Mouse (Mus musculus): Measurements from ENCODE around the gene Dst. TPM values are rescaled to one million over a fixed set of nuclear protein-coding genes. Genes with fewer than 3 reads are reported as not detected.
A peak's percentile ranks its signal among the peaks of the same experiment; 100 is the strongest.
"Not testable (repeated sequence)": the region's sequence is repeated elsewhere in the genome, so short reads cannot be mapped to it uniquely, and the experiment has no call there.

Dst gene
- total RNA-seq, 2 experiments from 2014 or later, result 186 to 223 TPM

DNA sequence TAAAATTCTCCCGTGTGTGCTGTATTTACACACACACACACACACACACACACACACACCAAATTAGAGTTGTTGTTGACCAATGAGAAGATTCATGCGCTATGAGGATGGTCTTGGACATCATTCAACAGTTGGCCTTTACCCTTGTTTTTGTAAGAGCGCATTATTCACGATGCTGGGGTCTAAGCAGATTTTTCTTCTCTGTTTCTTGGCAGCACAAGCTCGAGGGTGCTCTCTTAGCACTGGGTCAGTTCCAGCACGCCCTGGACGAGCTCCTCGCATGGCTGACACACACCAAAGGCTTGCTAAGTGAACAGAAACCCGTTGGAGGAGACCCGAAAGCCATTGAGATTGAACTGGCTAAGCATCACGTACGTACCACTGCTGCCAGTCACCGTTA is 360.5 kb downstream of the Dst start:
- no peak for DNase-seq (ENCODE audit: extremely low spot score in 1 of 2, low spot score in 1 of 2)

DNA sequence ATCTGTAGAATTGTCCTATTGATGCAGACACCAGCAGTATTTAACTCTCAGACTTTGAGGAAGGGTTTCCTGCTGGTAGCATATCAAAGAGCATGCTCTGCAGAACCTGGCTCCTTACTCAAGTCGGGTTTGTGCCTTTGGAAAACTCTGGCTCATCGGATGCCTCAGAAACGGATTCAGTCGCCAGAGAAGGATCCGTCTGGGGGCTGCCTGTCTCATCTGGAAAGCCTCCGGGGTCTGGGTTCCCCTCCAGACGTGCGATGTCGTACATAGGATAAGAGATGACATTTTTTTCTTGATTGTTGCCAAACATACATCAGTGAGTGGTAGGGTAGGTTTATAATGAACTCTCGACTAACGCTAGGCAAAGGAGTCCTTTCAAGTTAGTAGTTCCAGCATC is 361.6 kb downstream of the Dst start:
- DNase-seq (ENCODE audit: extremely low spot score in 1 of 2, low spot score in 1 of 2), result no peak

DNA sequence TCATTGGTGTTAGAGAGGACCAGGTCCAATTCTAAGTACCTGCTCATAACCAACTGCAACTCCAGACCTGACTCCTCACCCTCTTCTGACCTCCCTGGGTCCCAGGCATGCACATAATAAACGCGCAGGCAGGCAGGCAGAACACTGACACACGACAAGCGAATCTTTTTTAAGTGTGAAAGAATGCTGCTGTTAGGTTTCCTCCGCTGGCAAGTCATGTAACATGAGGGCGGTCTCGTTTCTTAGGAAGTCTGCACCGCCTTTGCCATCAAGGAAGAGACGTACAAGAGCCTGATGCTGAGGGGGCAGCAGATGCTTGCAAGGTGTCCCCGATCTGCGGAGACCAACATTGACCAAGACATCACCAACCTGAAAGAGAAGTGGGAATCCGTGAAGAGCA is 365.9 kb downstream of the Dst start:
- DNase-seq (ENCODE audit: extremely low spot score in 1 of 2, low spot score in 1 of 2), result no peak

DNA sequence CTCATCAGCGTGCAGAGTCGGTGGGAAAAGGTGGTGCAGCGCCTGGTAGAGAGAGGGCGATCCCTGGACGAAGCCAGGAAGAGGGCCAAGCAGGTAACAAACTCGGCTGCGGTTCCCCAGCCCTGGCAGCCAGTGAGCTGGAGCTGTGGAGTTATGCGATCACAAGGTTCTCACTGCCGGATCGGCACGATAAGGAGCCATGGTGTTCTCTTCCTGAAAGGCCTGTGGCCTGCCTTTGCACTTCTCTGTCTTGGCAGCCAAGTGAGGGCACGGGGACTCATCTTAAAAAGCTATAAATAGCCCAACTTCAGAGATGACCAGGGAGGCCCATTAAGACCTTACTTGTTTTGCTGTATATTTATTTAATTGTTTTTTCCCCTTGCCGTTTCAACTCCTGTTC is 367.8 kb downstream of the Dst start:
- no peak for DNase-seq (ENCODE audit: extremely low spot score in 1 of 2, low spot score in 1 of 2)

DNA sequence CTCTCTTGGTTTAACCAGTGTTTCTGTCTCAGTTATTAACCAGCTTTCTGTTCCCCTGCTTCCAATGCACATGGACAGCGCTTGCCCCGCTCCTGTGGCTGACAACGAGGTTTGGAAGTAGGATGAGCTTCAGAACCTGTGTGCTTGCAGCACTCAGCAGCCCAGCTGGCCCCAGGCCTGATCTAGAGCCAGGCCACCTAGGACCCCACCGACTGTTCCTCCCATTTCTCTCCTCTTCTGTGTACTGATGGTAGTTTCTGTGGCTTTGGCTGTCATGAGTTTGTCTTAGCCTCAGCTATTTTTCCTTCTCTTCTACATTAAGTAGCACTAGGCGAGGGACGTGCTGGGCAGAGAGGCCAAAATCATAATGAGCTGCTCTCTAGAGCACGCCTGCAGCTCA is 368.7 kb downstream of the Dst start:
- no peak for DNase-seq (ENCODE audit: extremely low spot score in 1 of 2, low spot score in 1 of 2)

DNA sequence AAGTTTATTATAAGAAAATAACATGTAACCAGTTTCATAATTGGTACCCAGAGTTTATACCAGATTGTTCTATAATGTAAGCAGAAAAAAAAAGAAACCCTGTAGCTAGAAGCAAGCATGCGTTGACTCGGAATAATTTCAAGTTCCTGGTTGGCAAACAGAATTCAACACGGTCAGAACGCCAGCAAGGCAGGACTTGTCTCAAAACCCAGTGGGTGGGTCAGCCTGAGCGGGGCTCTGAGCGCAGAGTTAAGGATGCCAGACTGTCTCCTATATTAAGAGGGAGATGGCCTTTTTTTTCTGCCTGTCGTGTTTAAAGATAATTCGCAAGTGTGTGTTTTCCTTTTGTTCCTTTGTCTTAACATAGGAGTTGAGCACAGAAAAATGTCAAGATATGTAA is 369.2 kb downstream of the Dst start:
- no peak for DNase-seq (ENCODE audit: extremely low spot score in 1 of 2, low spot score in 1 of 2)

DNA sequence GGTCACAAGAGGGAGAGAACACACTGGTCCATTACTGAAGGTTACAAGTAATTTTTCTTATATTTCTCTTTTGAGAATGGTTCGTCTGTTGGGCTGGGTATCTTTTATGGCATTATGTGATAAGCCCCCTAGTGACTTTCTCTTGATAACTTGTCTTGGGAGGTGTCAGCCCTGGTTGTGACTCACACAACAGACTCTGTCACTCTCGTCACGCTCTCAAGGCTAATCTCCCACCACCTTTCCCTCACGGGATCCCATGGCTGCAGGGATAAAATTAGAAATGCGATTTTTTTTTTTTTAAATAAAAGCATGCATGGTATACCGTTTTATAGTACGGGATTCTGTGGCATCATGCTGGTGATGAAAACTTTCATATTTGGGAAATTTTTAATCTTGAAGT is 375.5 kb downstream of the Dst start:
- no peak for DNase-seq (ENCODE audit: extremely low spot score in 1 of 2, low spot score in 1 of 2)

DNA sequence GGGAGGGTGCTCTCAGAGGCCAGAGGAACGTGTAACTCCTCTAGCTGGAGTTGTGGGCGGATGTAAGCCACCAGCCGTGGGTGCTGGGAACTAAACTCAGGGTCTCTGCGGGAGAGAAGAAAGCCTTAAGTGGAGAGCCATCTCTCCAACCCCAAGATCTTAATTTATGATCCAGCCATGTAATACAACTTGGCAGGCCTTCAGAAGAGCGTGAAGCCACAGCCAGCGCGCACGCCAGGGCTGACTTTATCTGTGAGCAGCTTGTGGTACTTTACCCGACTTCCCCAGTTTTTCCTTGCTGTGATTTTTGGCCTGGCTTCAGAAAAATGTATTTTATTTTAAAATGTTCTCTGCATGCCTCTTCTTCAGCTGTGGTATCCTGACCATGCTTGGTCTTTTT is 377.0 kb downstream of the Dst start:
- no peak for DNase-seq (ENCODE audit: extremely low spot score in 1 of 2, low spot score in 1 of 2)

DNA sequence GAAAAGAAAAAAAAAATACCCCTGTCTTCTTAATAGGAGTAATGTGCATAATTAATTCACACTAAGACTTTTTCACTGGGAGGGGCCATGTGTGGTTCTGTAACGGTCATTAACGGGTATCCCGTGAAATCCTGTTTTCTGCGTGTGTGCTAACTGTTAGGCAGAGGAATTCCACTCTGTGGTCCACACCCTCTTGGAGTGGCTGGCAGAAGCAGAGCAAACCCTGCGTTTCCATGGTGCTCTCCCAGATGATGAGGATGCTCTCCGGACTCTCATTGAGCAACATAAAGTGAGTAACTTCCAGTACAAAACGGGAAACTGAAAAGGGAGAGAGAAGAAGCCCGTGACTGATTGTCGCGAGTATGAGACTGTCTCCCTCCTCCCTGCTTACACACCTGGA is 379.7 kb downstream of the Dst start:
- no peak for DNase-seq (ENCODE audit: extremely low spot score in 1 of 2, low spot score in 1 of 2)

DNA sequence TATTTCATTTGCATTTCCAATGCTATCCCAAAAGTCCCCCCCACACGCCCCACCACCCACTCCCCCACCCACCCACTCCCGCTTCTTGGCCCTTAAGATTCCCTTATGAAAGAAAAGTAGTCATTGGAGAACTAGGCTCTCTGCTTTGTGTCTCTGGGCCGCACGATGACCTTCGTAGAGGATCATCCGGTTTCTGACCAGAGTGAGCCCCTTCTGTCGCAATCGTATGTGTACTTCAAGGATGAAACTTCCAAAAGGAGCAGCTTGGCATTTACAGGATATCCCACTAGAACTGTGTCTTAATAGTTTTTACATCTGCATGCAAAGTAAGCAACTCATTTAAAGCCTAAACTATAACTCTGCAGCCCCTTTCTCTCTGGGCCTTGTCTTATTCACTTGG is 380.2 kb downstream of the Dst start:
- DNase-seq (ENCODE audit: extremely low spot score in 1 of 2, low spot score in 1 of 2), result no peak

DNA sequence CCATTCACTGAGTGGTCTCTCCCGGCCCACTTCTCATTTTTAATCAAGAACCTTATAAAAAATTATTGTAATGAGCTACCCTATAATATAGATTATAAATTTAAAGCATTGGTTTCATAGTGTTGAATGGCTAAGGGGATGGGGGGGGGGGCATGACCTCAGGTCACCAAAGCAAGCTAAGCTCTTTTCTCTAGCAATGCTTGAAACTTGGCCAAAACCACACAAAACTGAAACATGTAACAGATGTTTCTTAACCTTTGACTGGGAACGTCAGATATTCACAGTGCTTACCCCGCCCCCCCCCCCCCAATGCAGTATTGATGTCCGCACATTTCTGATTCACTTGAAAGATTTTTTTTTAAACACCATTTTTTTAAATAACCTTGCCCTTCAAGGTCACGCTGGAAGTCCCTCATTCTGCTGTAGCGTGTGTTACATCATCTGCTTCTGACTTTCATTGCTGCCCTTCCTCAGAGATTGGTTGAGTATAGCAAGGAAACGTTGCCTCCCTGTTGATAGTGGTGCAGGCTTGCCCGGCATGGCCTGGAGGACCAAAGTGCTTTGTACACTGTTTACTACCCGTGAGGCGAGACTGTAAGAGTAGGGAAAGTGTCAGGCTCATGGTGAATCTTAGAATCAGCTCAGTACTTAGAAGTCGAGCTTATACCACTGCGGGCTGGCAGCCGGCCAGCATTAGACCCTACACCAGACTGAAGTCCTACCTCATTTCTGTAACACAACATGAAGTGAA is 380.9 kb downstream of the Dst start:
- no peak for DNase-seq (ENCODE audit: extremely low spot score in 1 of 2, low spot score in 1 of 2)

DNA sequence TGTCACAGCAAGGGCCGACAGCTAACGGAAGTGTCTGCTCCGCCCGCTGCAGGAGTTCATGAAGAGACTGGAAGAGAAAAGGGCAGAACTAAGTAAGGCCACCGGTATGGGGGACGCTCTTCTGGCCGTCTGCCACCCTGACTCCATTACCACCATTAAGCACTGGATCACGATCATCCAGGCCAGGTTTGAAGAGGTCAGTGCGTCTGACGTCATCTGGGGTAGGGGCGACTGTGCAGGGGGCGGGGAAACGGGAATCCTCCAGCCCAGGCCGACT is 381.4 kb downstream of the Dst start:
- no peak for DNase-seq (ENCODE audit: extremely low spot score in 1 of 2, low spot score in 1 of 2)

DNA sequence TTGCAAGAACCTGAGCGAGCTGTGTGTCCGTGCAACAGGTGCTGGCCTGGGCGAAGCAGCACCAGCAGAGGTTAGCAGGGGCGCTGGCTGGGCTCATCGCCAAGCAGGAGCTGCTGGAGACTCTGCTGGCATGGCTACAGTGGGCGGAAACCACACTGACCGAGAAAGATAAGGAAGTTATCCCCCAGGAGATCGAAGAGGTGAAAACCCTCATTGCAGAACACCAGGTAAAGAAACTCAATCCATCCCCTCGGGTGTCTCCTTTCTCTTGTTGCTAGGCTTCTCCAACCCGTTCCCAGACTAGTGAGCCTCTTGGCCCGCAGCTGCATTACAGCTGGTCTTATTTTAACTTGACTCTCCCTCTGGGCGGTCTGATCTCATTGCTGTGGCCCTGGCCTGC is 382.3 kb downstream of the Dst start:
- no peak for DNase-seq (ENCODE audit: extremely low spot score in 1 of 2, low spot score in 1 of 2)

DNA sequence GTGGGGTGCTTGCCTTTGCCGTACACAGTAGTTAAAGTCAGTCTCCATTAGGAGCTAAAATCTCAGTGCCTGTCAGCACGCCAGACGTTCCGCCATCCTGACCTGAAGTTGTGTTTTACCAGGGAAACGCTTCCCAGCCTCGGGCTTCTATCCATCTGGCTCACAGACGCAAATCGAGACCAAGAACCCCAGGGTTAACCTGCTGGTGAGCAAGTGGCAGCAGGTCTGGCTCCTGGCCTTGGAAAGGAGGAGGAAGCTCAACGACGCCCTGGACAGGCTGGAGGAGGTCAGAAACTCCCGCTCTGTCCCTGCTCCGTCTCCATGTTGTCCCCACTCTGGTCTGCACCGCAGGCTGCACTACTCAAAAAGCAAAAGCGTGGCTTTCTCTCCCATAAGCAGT is 385.2 kb downstream of the Dst start:
- no peak for DNase-seq (ENCODE audit: extremely low spot score in 1 of 2, low spot score in 1 of 2)

DNA sequence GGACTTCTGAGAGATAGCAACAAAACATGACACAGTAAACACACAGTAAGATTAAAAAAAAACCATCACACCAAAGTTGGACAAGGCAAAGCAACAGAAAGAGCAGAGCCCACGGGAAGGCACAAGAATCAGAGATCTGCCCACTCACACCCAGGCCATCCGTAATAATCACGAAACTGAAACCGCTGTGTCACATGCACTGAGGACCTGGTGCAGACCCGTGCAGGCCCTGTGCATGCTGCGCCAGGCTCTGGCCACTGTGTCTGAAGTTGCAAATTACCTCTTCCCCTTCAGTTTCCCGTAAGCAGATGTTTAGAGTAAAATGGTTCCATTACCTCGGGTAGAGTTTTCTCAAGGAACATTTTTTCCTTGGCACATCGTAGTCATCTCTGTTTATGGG is 389.6 kb downstream of the Dst start:
- DNase-seq (ENCODE audit: extremely low spot score in 1 of 2, low spot score in 1 of 2), result no peak

DNA sequence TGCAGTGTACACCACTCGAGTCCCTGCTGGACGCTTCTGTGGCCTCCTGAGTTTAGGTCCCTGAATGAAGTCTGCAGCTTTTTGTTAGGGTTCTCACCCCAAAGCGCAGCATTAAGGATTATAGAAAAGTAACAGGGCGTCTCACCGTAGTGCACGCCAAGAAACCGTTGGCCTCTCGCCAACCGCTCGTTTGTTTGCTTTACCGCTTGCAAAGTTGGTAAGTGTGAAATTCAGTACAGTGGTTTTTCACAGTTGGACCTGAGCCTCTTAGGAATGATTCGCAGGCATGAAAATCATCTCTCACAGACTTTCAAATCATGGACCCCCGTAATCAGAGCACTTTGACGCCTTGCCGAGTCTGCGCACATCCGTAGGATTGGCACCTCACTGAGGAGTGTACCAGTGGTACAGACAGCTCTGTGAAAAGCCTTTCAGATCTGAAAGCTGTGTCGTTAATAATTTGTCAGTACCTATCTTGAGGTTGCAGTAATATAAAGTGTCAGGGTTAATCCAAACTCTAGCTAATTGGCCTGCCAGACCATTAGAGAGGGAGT is 390.7 kb downstream of the Dst start:
- DNase-seq (ENCODE audit: extremely low spot score in 1 of 2, low spot score in 1 of 2), result peak in 1 of 2 experiments; percentile 39

DNA sequence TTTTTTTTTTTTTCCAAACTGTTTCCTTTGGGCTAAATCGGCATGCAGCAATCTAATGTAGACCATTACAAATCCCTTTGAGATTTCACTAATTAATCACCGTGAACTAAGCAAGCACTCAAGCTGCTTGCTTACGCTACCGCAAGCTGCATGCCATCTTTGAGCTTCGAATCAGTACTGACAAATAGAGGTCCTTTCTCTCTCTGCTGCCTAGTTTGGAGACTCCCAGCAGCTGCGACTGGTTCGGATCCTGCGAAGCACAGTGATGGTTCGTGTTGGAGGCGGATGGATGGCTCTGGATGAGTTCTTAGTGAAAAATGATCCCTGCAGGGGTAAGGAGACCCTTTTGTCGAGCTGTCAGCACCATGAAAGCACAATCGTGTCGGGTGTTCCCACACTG is 391.5 kb downstream of the Dst start:
- DNase-seq (ENCODE audit: extremely low spot score in 1 of 2, low spot score in 1 of 2), result no peak

DNA sequence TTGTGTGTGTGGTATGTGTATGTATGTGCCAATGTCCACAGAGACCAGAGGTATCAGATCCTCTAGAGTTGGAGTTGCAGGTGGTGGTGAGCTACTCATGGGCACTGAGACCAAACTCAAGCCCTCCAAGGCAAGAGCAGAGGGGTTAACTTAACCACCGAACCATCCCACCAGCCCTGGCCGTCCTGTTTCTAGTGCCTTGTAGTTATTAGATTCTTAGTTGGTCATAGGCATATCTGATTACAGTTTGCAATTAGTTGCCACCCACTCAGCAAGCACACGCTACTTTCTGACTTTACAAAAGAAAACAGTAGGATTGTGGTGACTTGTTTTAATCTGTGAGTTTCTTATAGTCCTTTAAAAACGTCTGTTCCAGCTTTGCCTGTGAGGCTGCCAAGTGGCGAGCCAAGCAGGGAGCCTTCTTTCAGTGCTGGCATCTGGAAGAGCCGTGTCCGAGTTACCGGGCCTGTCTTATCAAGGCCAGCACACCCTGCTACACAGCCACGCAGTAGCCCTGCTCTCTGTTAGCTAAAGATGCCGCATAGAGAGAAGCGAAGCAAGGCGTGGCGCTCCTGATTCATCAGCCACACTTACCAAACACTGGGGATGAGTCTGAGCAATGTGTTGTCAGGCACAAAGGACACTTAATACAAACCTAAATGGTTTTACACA is 392.4 kb downstream of the Dst start:
- DNase-seq (ENCODE audit: extremely low spot score in 1 of 2, low spot score in 1 of 2), result no peak

DNA sequence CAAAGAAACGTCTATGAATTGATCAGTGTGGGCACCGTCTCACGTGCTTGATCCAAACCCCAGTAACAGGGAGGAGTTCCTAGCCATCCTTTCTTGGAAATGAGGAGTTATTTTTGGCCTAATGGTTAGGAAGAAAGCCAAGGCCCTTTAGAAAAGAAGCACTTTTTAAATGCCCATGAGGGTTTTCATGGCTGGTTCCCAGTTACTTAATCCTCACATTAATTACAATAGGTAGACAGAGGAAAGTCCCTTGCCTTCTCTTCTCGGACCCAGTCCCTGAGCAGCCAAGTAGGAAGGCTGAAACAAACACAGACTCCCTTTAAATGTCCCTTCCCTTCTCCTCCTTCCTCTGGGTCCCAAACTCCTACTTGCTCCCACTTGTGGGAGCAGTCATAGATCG is 396.2 kb downstream of the Dst start:
- no peak for DNase-seq (ENCODE audit: extremely low spot score in 1 of 2, low spot score in 1 of 2)

DNA sequence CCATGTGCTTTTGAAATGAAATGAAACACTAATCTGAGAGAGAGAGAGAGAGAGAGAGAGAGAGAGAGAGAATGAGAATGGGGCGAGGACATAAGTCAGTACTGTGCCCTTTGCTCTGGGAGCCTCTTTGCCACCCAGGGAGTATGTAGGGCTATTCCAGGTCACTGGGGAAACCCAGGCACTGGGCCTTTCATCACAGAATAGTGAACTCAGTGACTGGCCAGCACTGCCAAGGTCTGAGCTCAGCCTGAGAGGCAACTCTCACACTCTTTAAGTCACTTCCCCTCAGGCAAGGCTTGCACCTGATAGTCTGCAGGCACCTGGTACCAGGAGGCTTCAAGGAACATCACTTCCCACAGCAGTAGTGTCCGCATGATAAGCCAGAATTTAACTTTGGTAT is 398.7 kb downstream of the Dst start:
- DNase-seq (ENCODE audit: extremely low spot score in 1 of 2, low spot score in 1 of 2), result no peak

DNA sequence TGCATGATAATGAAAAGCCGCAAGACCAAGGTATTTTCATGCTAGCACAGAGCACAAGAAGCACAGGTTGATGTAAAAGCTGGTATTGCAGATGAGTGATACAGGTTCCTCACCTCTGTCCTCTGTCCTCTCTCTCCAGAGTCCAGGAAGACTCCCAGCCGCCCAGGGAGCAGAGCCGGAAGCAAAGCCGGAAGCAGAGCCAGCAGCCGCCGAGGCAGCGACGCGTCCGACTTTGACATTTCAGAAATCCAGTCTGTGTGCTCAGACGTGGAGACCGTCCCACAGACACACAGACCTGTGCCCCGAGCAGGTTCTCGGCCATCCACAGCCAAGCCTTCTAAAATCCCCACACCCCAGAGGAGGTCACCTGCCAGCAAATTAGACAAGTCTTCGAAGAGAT is 399.2 kb downstream of the Dst start:
- DNase-seq (ENCODE audit: extremely low spot score in 1 of 2, low spot score in 1 of 2), result no peak

DNA sequence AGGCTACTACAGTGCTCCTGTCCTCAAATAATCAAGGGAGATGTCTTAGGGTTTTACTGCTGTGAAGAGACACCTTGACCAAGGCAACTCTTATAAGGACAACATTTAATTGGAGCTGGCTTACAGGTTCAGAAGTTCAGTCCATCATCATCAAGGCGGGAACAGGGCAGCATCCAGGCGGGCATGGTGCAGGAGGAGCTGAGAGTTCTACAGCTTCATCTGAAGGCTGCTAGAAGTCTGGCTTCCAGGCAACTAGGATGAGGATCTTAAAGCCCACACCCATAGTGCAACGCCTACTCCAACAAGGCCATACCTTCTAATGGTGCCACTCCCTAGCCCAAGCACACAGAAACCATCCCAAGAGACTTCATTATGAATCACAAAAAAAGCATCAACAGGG is 400.8 kb downstream of the Dst start:
- not testable (repeated sequence) for DNase-seq (ENCODE audit: extremely low spot score in 1 of 2, low spot score in 1 of 2)

Measured in layer of hippocampus, postnatal 25 days (tissue).